Mouse (Mus musculus) limb, embryonic 13.5 days (tissue): ENCODE data around the gene 3110009E18Rik. TPM values are rescaled to one million over a fixed set of nuclear protein-coding genes. Genes with fewer than 3 reads are reported as not detected.

Experiments used
- ATAC-seq: fragments of 200-750 bp; cut with Nextera tagmentation; 2 replicates; pipeline ENCODE4 v1.8.0; 2017; ENCODE audit warnings: low read depth, moderate number of reproducible peaks, moderate TSS enrichment; ENCODE audit not compliant: low FRiP score
- H3K27ac ChIP-seq: fragments of 300-500 bp; sonication (generic); 2 replicates; pipeline ENCODE4 v1.5.1; 2015; ENCODE audit warnings: inconsistent platforms, mild to moderate bottlenecking, moderate library complexity
- H3K27me3 ChIP-seq: fragments of 300-500 bp; sonication (generic); 2 replicates; pipeline ENCODE4 v1.6.1; 2015; ENCODE audit warnings: mild to moderate bottlenecking, inconsistent platforms
- H3K36me3 ChIP-seq: fragments of 300-500 bp; sonication (generic); 2 replicates; pipeline ENCODE4 v1.6.1; 2015; ENCODE audit warnings: inconsistent platforms, mild to moderate bottlenecking, moderate library complexity
- H3K4me1 ChIP-seq: fragments of 300-500 bp; sonication (generic); 2 replicates; pipeline ENCODE4 v1.6.1; 2015; ENCODE audit warnings: inconsistent platforms
- H3K4me2 ChIP-seq: fragments of 300-500 bp; sonication (generic); replicated peaks from 2 replicates; pipeline ENCODE4 v1.6.1; 2015; ENCODE audit warnings: inconsistent platforms, mild to moderate bottlenecking, moderate library complexity
- H3K4me3 ChIP-seq: fragments of 300-500 bp; sonication (generic); 2 replicates; pipeline ENCODE4 v1.5.1; 2015; ENCODE audit warnings: moderate library complexity, mild to moderate bottlenecking, inconsistent platforms
- H3K9ac ChIP-seq: fragments of 300-500 bp; sonication (generic); 2 replicates; pipeline ENCODE4 v1.6.1; 2015; ENCODE audit warnings: mild to moderate bottlenecking, inconsistent platforms
- H3K9me3 ChIP-seq: fragments of 300-500 bp; sonication (generic); 2 replicates; pipeline ENCODE4 v1.6.1; 2016; ENCODE audit warnings: inconsistent platforms
- WGBS: fragments of 180-500 bp; shearing (Covaris S2); methylation state at CpG from one replicate; pipeline ENCODE4 v1.1.7; 2015; 5-methylcytosine and 5-hydroxymethylcytosine counted together
- polyA plus RNA-seq: library from polyadenylated mRNA; unstranded; fragments of >200 nt; fragmentation: Nextera tagmentation; extraction: Ambion mirVana; gene quantifications from 2 replicates; pipeline ENCODE4 v1.2.1, GENCODE M21; 2015

The 3110009E18Rik gene
- polyA plus RNA-seq, result 18.9 and 20.9 TPM in 2 replicates

- H3K4me2 ChIP-seq, result peak within 1 kb of the TSS; percentile 81
- H3K4me1 ChIP-seq, result peaks cover 38% of the 10 kb centered on the region
- H3K36me3 ChIP-seq, result peaks cover 15% of the 10 kb centered on the region
- peak within 1 kb of the TSS; percentile 82 for H3K9ac ChIP-seq
- WGBS, result 3% methylated on average over 52 of the region's 52 CpGs
- peak within 1 kb of the TSS; percentile 93 for H3K27ac ChIP-seq
- H3K9me3 ChIP-seq, result no peaks in the 10 kb centered on the region
- H3K4me3 ChIP-seq, result peak within 1 kb of the TSS; percentile 61
- peak; percentile 96 for ATAC-seq
- H3K27me3 ChIP-seq, result no peaks in the 10 kb centered on the region
Measured at GRCm38 (mm10) chr1:120120969-120121811, at the start of gene 3110009E18Rik, which contains the start of gene Dbi. Gene 3110009E18Rik, plus strand, starts transcription at chr1:120121187. Gene Dbi, minus strand, starts transcription at chr1:120121078.

GRCm38 (mm10) chr1:120072900-120073299 is 48.1 kb upstream of the 3110009E18Rik start:
- Histone ChIP-seq H3K9me3 (no peaks in the 10 kb centered on the region), H3K27me3 (peaks cover 40% of the 10 kb centered on the region), H3K9ac (peak overlapping the region; percentile 61), H3K36me3 (no peaks in the 10 kb centered on the region), H3K4me2 (peak overlapping the region; percentile 84), H3K4me1 (peaks cover 25% of the 10 kb centered on the region), H3K4me3 (peak overlapping the region; percentile 45), H3K27ac (no peak overlapping the region)
- ATAC-seq, result no peak
- 9% methylated on average over 16 of the region's 16 CpGs for WGBS

GRCm38 (mm10) chr1:120073519-120074306 is 47.3 kb upstream of the 3110009E18Rik start, which contains the start of gene Tmem37:
Gene Tmem37, minus strand, starts transcription at chr1:120074074.
- Histone ChIP-seq H3K27me3 (peaks cover 40% of the 10 kb centered on the region), H3K9ac (peak within 1 kb of the TSS; percentile 61), H3K4me3 (peak within 1 kb of the TSS; percentile 45), H3K36me3 (no peaks in the 10 kb centered on the region), H3K4me2 (peak within 1 kb of the TSS; percentile 84), H3K27ac (no peak within 1 kb of the TSS), H3K9me3 (no peaks in the 10 kb centered on the region), H3K4me1 (peaks cover 25% of the 10 kb centered on the region)
- ATAC-seq, result peak; percentile 83
- WGBS, result 2% methylated on average over 40 of the region's 40 CpGs

GRCm38 (mm10) chr1:120074307-120074702 is 46.7 kb upstream of the 3110009E18Rik start:
- peak overlapping the region; percentile 84 for H3K4me2 ChIP-seq

GRCm38 (mm10) chr1:120074931-120075330 is 46.1 kb upstream of the 3110009E18Rik start:
- peaks cover 25% of the 10 kb centered on the region for H3K4me1 ChIP-seq
- ATAC-seq, result no peak
- H3K4me2 ChIP-seq, result no peak overlapping the region
- H3K9ac ChIP-seq, result no peak overlapping the region
- H3K27ac ChIP-seq, result no peak overlapping the region
- no peaks in the 10 kb centered on the region for H3K9me3 ChIP-seq
- H3K4me3 ChIP-seq, result no peak overlapping the region
- H3K36me3 ChIP-seq, result no peaks in the 10 kb centered on the region
- peaks cover 40% of the 10 kb centered on the region for H3K27me3 ChIP-seq
- 60% methylated on average over 4 of the region's 4 CpGs for WGBS

More at GRCm38 (mm10) chr1:120074307-120074702, 46.7 kb upstream of the 3110009E18Rik start:
- Histone ChIP-seq H3K27me3 (peaks cover 40% of the 10 kb centered on the region), H3K9me3 (no peaks in the 10 kb centered on the region), H3K27ac (no peak overlapping the region), H3K4me3 (no peak overlapping the region), H3K9ac (no peak overlapping the region), H3K4me1 (peaks cover 25% of the 10 kb centered on the region), H3K36me3 (no peaks in the 10 kb centered on the region)
- no peak for ATAC-seq
- 25% methylated on average over 4 of the region's 4 CpGs for WGBS

- no peak for ATAC-seq
Measured at GRCm38 (mm10) chr1:120075507-120075906, 45.5 kb upstream of the 3110009E18Rik start.

GRCm38 (mm10) chr1:120077746-120078410 is 43.1 kb upstream of the 3110009E18Rik start:
- Histone ChIP-seq H3K4me2 (no peak overlapping the region), H3K9me3 (no peaks in the 10 kb centered on the region), H3K36me3 (no peaks in the 10 kb centered on the region), H3K4me1 (peaks cover 23% of the 10 kb centered on the region), H3K27ac (no peak overlapping the region), H3K27me3 (peaks cover 22% of the 10 kb centered on the region), H3K9ac (no peak overlapping the region), H3K4me3 (no peak overlapping the region)
- WGBS, result 30% methylated on average over 9 of the region's 9 CpGs
- no peak for ATAC-seq

More at GRCm38 (mm10) chr1:120075507-120075906, 45.5 kb upstream of the 3110009E18Rik start:
- no peak overlapping the region for H3K4me3 ChIP-seq
- H3K4me2 ChIP-seq, result no peak overlapping the region
- no peaks in the 10 kb centered on the region for H3K9me3 ChIP-seq
- peaks cover 25% of the 10 kb centered on the region for H3K4me1 ChIP-seq
- H3K27me3 ChIP-seq, result peaks cover 40% of the 10 kb centered on the region
- H3K9ac ChIP-seq, result no peak overlapping the region
- 75% methylated on average over 5 of the region's 5 CpGs for WGBS
- H3K27ac ChIP-seq, result no peak overlapping the region
- H3K36me3 ChIP-seq, result no peaks in the 10 kb centered on the region

- H3K36me3 ChIP-seq, result no peaks in the 10 kb centered on the region
- H3K9ac ChIP-seq, result no peak overlapping the region
- ATAC-seq, result no peak
Measured at GRCm38 (mm10) chr1:120080632-120081031, 40.4 kb upstream of the 3110009E18Rik start.

GRCm38 (mm10) chr1:120082957-120083585 is 37.9 kb upstream of the 3110009E18Rik start:
- WGBS, result 31% methylated on average over 7 of the region's 7 CpGs
- Histone ChIP-seq H3K9me3 (no peaks in the 10 kb centered on the region), H3K4me3 (no peak overlapping the region), H3K9ac (no peak overlapping the region), H3K27me3 (no peaks in the 10 kb centered on the region), H3K4me1 (peaks cover 15% of the 10 kb centered on the region), H3K27ac (no peak overlapping the region), H3K36me3 (no peaks in the 10 kb centered on the region), H3K4me2 (no peak overlapping the region)
- ATAC-seq, result 0 out of 2 replicates have a peak, but pooled peaks have one; percentile 10

More at GRCm38 (mm10) chr1:120080632-120081031, 40.4 kb upstream of the 3110009E18Rik start:
- Histone ChIP-seq H3K27me3 (no peaks in the 10 kb centered on the region; the same call in 1 of the 2 replicates), H3K4me2 (no peak overlapping the region), H3K27ac (no peak overlapping the region), H3K9me3 (no peaks in the 10 kb centered on the region), H3K4me3 (no peak overlapping the region), H3K4me1 (peaks cover 15% of the 10 kb centered on the region)
- 96% methylated on average over 1 of the region's 1 CpGs for WGBS

- 40% methylated on average over 5 of the region's 5 CpGs for WGBS
Measured at GRCm38 (mm10) chr1:120083921-120084517, 37.0 kb upstream of the 3110009E18Rik start.

GRCm38 (mm10) chr1:120085696-120086095 is 35.3 kb upstream of the 3110009E18Rik start:
- WGBS, result 70% methylated on average over 3 of the region's 3 CpGs
- no peak overlapping the region for H3K4me2 ChIP-seq
- H3K27me3 ChIP-seq, result no peaks in the 10 kb centered on the region
- no peaks in the 10 kb centered on the region for H3K36me3 ChIP-seq
- H3K4me1 ChIP-seq, result peaks cover 15% of the 10 kb centered on the region
- no peaks in the 10 kb centered on the region for H3K9me3 ChIP-seq
- H3K9ac ChIP-seq, result no peak overlapping the region
- H3K4me3 ChIP-seq, result no peak overlapping the region
- no peak for ATAC-seq
- H3K27ac ChIP-seq, result no peak overlapping the region

More at GRCm38 (mm10) chr1:120083921-120084517, 37.0 kb upstream of the 3110009E18Rik start:
- Histone ChIP-seq H3K36me3 (no peaks in the 10 kb centered on the region), H3K4me2 (no peak overlapping the region), H3K27me3 (no peaks in the 10 kb centered on the region), H3K9me3 (no peaks in the 10 kb centered on the region), H3K4me3 (no peak overlapping the region), H3K27ac (no peak overlapping the region), H3K4me1 (peaks cover 15% of the 10 kb centered on the region), H3K9ac (no peak overlapping the region)
- ATAC-seq, result no peak
